Mouse (Mus musculus): ENCODE data around the gene Mea1.

- TF ChIP-seq TAL1 (IDR thresholded peaks at IDR 0.05; ENCODE audit: low read length) (no peak), GATA1 (IDR thresholded peaks at IDR 0.05; ENCODE audit: low read length) (no peak)
Observed at GRCm38 (mm10) chr17:46636831-46637523, 41.6 kb upstream of the Mea1 start.
